Mouse (Mus musculus): Measurements from ENCODE around the gene Egf. TPM values are rescaled to one million over a fixed set of nuclear protein-coding genes. Genes with fewer than 3 reads are reported as not detected.

Egf gene
- polyA plus RNA-seq, 1 experiment from 2014 or later: 1.4 TPM

DNA sequence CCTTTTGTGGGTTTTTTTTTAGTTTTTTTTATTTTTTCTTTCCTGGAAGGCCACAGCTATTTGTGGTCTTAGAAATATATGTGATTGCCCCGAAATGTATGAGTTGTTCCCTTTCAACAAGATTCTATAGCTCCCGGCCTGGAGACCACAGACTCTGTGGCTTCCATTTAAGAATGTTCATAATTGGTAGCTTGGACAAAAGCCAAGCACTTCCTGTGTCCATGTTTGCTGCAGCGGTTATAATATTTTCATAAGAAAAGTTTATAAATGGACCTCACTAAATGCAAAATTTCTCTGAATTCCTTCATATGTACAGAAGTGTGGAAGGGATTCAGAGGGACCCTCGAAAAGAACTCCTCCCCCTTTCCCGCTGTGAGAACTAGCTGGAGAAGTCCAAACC is 108.3 kb downstream of the Egf start:
- Histone ChIP-seq H3K4me3 (ENCODE audit: low read depth, low read length) (no peak overlapping the region), H3K27ac (ENCODE audit: low read depth) (no peak overlapping the region), H3K27me3 (ENCODE audit: insufficient read depth, low read length) (no peaks in the 10 kb centered on the region), H3K4me1 (ENCODE audit: insufficient read depth) (0 out of 2 replicates have a peak, but pooled peaks cover 9% of the 10 kb centered on the region), H3K9me3 (ENCODE audit: low read depth, low read length) (no peaks in the 10 kb centered on the region), H3K4me2 (no peak overlapping the region), H3K9ac (no peak overlapping the region), H3K36me3 (ENCODE audit: insufficient read depth) (no peaks in the 10 kb centered on the region)
- 41% methylated on average over 5 of the region's 5 CpGs for WGBS
- peak; percentile 82 for DNase-seq
- ATAC-seq (ENCODE audit: insufficient read depth): no peak
- no peak for TF ChIP-seq CTCF (IDR thresholded peaks at IDR 0.05; ENCODE audit: low read depth)

DNA sequence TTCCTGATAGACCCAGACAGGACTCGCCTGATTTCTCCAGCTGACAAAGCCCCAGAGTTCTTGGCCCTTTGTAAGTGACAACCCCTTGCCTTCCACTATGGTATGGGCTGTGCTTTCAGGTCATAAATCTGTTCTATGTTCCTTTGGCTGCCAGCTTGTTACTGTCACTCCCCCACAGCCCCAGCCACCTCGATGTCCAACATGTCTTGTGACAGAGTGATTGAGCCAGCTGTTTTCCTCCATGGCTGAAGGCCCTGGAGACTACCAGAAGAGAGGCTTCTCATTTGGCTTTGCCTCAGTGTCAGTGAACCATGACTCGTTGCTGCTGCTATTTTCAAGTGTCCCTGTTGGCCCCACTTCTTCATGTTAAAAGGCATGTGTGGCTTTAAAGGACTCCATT is 109.7 kb downstream of the Egf start:
- no peaks in the 10 kb centered on the region for H3K36me3 ChIP-seq (ENCODE audit: insufficient read depth)
- peak; percentile 92 for ATAC-seq (ENCODE audit: insufficient read depth)
- H3K9ac ChIP-seq: no peak overlapping the region
- DNase-seq: peak; percentile 87
- 0 out of 2 replicates have a peak overlapping the region, but pooled peaks have one; percentile 13 for H3K27ac ChIP-seq (ENCODE audit: low read depth)
- H3K4me1 ChIP-seq (ENCODE audit: insufficient read depth): 0 out of 2 replicates have a peak, but pooled peaks cover 9% of the 10 kb centered on the region
- H3K9me3 ChIP-seq (ENCODE audit: low read depth, low read length): no peaks in the 10 kb centered on the region
- 31% methylated on average over 3 of the region's 3 CpGs for WGBS
- H3K27me3 ChIP-seq (ENCODE audit: insufficient read depth, low read length): no peaks in the 10 kb centered on the region
- H3K4me2 ChIP-seq: no peak overlapping the region
- H3K4me3 ChIP-seq (ENCODE audit: low read depth, low read length): no peak overlapping the region
- TF ChIP-seq CTCF (IDR thresholded peaks at IDR 0.05; ENCODE audit: low read depth): no peak

GRCm38 (mm10) chr3:129641621-129642020 is 113.5 kb downstream of the Egf start:
- 87% methylated on average over 7 of the region's 7 CpGs for whole genome bisulfite sequencing
- H3K4me3 ChIP-seq (ENCODE audit: low read depth, low read length): no peak overlapping the region
- ATAC-seq (ENCODE audit: insufficient read depth): no peak
- no peak for TF ChIP-seq CTCF (IDR thresholded peaks at IDR 0.05; ENCODE audit: low read depth)
- no peak overlapping the region for H3K27ac ChIP-seq (ENCODE audit: low read depth)
- DNase-seq: no peak
- H3K36me3 ChIP-seq (ENCODE audit: insufficient read depth): no peaks in the 10 kb centered on the region
- peaks cover 17% of the 10 kb centered on the region; the same call in 1 of the 2 replicates for H3K4me1 ChIP-seq (ENCODE audit: insufficient read depth)
- H3K27me3 ChIP-seq (ENCODE audit: insufficient read depth, low read length): no peaks in the 10 kb centered on the region
- H3K9me3 ChIP-seq (ENCODE audit: low read depth, low read length): no peaks in the 10 kb centered on the region
- H3K9ac ChIP-seq: no peak overlapping the region
- no peak overlapping the region for H3K4me2 ChIP-seq

DNA sequence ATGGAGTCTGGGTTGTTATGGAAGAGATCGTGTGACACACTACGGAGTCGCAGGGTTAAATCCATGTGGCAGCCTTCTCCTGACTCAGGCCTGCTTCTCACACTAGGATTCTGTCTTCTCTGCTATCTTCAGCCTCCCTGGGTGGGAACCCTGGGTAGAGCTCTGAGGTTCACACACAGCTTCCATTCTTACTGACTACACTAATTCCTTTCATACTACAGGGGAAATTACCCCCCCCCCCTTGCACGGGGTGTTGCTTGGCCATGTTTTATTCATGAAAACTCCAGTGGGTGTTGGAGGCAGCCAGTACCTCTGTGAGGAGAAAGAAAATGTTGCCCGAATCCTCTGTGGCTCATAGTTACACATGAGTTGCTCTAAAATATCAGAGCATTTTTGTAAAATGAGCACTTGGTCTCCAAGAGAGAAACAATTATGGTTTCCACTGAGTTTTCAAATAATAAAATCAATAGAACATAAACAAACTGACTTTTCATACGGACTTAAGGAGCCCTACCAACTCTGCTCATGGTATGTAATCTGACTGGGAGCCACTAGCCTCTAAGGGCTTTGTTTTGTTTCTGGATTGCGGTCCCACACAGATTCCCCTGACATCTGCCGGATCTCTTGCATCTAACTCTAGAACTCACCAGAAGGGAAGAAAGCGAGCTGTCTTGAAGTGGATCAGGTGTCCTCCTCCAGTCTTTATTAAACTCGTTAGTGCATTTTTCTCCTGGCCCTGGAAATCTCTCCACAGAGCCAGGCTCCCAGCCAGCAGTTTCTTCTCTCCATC is 114.7 kb downstream of the Egf start:
- Histone ChIP-seq H3K4me1 (ENCODE audit: insufficient read depth) (peaks cover 8% of the 10 kb centered on the region; the same call in 1 of the 2 replicates), H3K27me3 (ENCODE audit: insufficient read depth, low read length) (no peaks in the 10 kb centered on the region), H3K4me2 (no peak overlapping the region), H3K36me3 (ENCODE audit: insufficient read depth) (no peaks in the 10 kb centered on the region), H3K4me3 (ENCODE audit: low read depth, low read length) (no peak overlapping the region), H3K9ac (no peak overlapping the region), H3K27ac (ENCODE audit: low read depth) (no peak overlapping the region), H3K9me3 (ENCODE audit: low read depth, low read length) (no peaks in the 10 kb centered on the region)
- 61% methylated on average over 10 of the region's 10 CpGs for WGBS
- peak; percentile 45; the same call in 1 of the 2 replicates for ATAC-seq (ENCODE audit: insufficient read depth)
- no peak for TF ChIP-seq CTCF (IDR thresholded peaks at IDR 0.05; ENCODE audit: low read depth)
- DNase-seq: peak; percentile 29

- no peak for TF ChIP-seq CTCF (IDR thresholded peaks at IDR 0.05; ENCODE audit: low read depth)
- Histone ChIP-seq H3K4me2 (no peak overlapping the region), H3K36me3 (ENCODE audit: insufficient read depth) (no peaks in the 10 kb centered on the region), H3K27ac (ENCODE audit: low read depth) (no peak overlapping the region), H3K4me1 (ENCODE audit: insufficient read depth) (peaks cover 8% of the 10 kb centered on the region; the same call in 1 of the 2 replicates), H3K4me3 (ENCODE audit: low read depth, low read length) (no peak overlapping the region), H3K9me3 (ENCODE audit: low read depth, low read length) (no peaks in the 10 kb centered on the region), H3K27me3 (ENCODE audit: insufficient read depth, low read length) (no peaks in the 10 kb centered on the region), H3K9ac (no peak overlapping the region)
- peak; percentile 55 for ATAC-seq (ENCODE audit: insufficient read depth)
- 28% methylated on average over 5 of the region's 5 CpGs for WGBS
- peak; percentile 59 for DNase-seq
Measured at GRCm38 (mm10) chr3:129639701-129640100, 115.4 kb downstream of the Egf start.

DNA sequence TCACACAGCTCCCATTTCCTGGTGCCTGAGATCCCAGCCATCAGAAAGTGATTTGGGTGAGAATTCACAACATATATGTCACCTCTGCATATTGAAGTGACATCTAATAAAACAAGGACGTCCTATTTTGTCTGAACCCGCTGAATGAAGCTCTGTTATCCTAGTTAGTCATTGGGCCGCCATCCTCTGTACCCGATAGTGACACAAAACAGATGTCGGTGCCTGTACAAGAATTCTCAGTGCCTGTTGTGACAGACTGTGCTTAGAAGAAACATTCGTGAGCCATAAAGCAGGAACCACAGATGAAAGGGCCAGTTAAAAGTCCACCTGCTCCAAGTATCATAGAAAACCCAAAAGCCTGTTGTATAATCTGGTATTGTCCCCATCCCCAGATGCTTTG is 117.7 kb downstream of the Egf start:
- H3K4me1 ChIP-seq (ENCODE audit: insufficient read depth): peaks cover 8% of the 10 kb centered on the region; the same call in 1 of the 2 replicates
- H3K36me3 ChIP-seq (ENCODE audit: insufficient read depth): no peaks in the 10 kb centered on the region
- no peak overlapping the region for H3K4me3 ChIP-seq (ENCODE audit: low read depth, low read length)
- whole genome bisulfite sequencing: 62% methylated on average over 6 of the region's 6 CpGs
- H3K27ac ChIP-seq (ENCODE audit: low read depth): no peak overlapping the region
- no peaks in the 10 kb centered on the region for H3K9me3 ChIP-seq (ENCODE audit: low read depth, low read length)
- H3K9ac ChIP-seq: no peak overlapping the region
- H3K4me2 ChIP-seq: no peak overlapping the region
- no peak for TF ChIP-seq CTCF (IDR thresholded peaks at IDR 0.05; ENCODE audit: low read depth)
- no peaks in the 10 kb centered on the region for H3K27me3 ChIP-seq (ENCODE audit: insufficient read depth, low read length)
- no peak for ATAC-seq (ENCODE audit: insufficient read depth)
- peak; percentile 31 for DNase-seq

DNA sequence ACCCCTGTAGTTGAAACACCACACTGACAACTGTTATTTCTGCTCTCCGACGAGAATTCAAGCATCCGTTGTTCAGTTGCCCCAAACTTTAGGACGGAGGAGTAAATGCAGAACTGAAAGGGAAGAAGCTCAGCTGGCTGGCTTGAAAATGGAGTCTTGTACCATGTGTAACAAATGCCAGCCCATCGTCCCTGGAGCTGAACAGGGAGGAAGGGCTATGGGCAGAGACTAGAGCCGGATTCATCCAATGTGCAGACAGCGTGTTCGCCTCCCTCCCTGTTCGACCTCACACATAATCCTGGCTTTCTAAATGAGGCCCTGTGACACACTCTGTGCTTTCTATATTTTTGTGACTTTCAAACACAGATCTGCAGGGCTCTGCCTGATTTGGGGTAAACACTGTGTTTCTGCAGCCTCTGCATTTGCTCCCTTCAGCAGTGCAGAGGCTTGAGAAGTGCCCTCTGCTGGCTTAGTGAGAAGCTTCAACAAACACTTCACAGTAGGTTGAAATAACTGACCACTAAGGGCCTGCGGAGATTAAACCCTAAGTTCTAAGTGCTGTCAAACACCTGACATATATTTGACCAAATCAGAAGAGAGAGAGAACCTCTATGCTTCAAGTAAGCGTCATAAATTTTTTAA is 120.7 kb downstream of the Egf start:
- WGBS: 79% methylated on average over 11 of the region's 11 CpGs
- 0 out of 2 replicates have a peak, but pooled peaks have one; percentile 48 for ATAC-seq (ENCODE audit: insufficient read depth)

More for the DNA sequence above, 120.7 kb downstream of the Egf start:
- H3K9me3 ChIP-seq (ENCODE audit: low read depth, low read length): no peaks in the 10 kb centered on the region
- TF ChIP-seq CTCF (IDR thresholded peaks at IDR 0.05; ENCODE audit: low read depth): peak; percentile 64
- no peaks in the 10 kb centered on the region; the same call in 1 of the 2 replicates for H3K36me3 ChIP-seq (ENCODE audit: insufficient read depth)
- no peak overlapping the region for H3K27ac ChIP-seq (ENCODE audit: low read depth)
- H3K9ac ChIP-seq: no peak overlapping the region
- 0 out of 2 replicates have a peak, but pooled peaks cover 4% of the 10 kb centered on the region for H3K4me1 ChIP-seq (ENCODE audit: insufficient read depth)
- H3K4me3 ChIP-seq (ENCODE audit: low read depth, low read length): no peak overlapping the region
- no peaks in the 10 kb centered on the region for H3K27me3 ChIP-seq (ENCODE audit: insufficient read depth, low read length)
- H3K4me2 ChIP-seq: no peak overlapping the region
- DNase-seq: peak; percentile 76

Data from lung, embryonic 14.5 days (tissue).